Mouse (Mus musculus) right cerebral cortex, postnatal 10 days (tissue): ENCODE measurements around the gene Olfr308.
"Not testable (repeated sequence)": the region's sequence is repeated elsewhere in the genome, so short reads cannot be mapped to it uniquely, and the experiment has no call there.

Source experiments
- DNase-seq, 2 experiments: peaks; one replicate each; pipeline ENCODE4 v3.0.0; 2021; ENCODE audit warnings: low spot score in 2 of 2

Gene Olfr308

GRCm38 (mm10) chr7:86325530-86325929, at the start of gene Olfr308:
Olfr308 (minus strand) TSS chr7:86325630.
- no peak for DNase-seq

GRCm38 (mm10) chr7:86366828-86367227, 41.4 kb upstream of the Olfr308 start, which contains the start of gene Olfr305:
Olfr305 (minus strand) TSS chr7:86366928.
- no peak for DNase-seq

- not testable (repeated sequence) for DNase-seq
These were observed 20.9 kb upstream of the Olfr308 start for GRCm38 (mm10) chr7:86346296-86346695.

- DNase-seq = no peak
These were observed 18.8 kb upstream of the Olfr308 start for GRCm38 (mm10) chr7:86344253-86344652.

- DNase-seq = no peak
These were observed 17.6 kb upstream of the Olfr308 start for GRCm38 (mm10) chr7:86342881-86343565.

GRCm38 (mm10) chr7:86337486-86337885, 12.1 kb upstream of the Olfr308 start, which contains the start of gene Olfr307:
Olfr307 (minus strand) TSS chr7:86337586.
- DNase-seq = no peak

- no peak for DNase-seq
These were observed 4.1 kb downstream of the Olfr308 start for GRCm38 (mm10) chr7:86321323-86321722.

- no peak for DNase-seq
These were observed 11.8 kb downstream of the Olfr308 start, which contains the start of gene Olfr309 for GRCm38 (mm10) chr7:86313608-86314007. Olfr309 (minus strand) TSS chr7:86313708.

GRCm38 (mm10) chr7:86277072-86277471, 48.4 kb downstream of the Olfr308 start, which contains the start of gene Olfr310:
Olfr310 (minus strand) TSS chr7:86277172.
- DNase-seq = no peak
